Mouse (Mus musculus): ENCODE measurements at regions not wholly inside any gene's neighbourhood (a gene's known extent, or its start where the extent isn't known, plus 50 kb on each side); places are given as distances from the start of the nearest gene placed in this dataset.

- ATAC-seq (replicated peaks; ENCODE audit: low read depth, poor library complexity, severe bottlenecking), result no peak
Observed at GRCm38 (mm10) chr8:115432396-115433040, 275.1 kb downstream of the Maf start.

GRCm38 (mm10) chr8:115430793-115431192 lies 276.8 kb downstream of the Maf start:
- no peak for ATAC-seq (replicated peaks; ENCODE audit: low read depth, poor library complexity, severe bottlenecking)

- ATAC-seq (replicated peaks; ENCODE audit: low read depth, poor library complexity, severe bottlenecking), result peak; percentile 31; the same call in 1 of the 2 replicates
Observed at GRCm38 (mm10) chr8:115429291-115429883, 278.2 kb downstream of the Maf start.

- ATAC-seq (replicated peaks; ENCODE audit: low read depth, poor library complexity, severe bottlenecking), result no peak
Observed at GRCm38 (mm10) chr8:115428528-115429290, 278.9 kb downstream of the Maf start.

GRCm38 (mm10) chr8:115428022-115428421 lies 279.6 kb downstream of the Maf start:
- ATAC-seq (replicated peaks; ENCODE audit: low read depth, poor library complexity, severe bottlenecking), result no peak; the same call in 1 of the 2 replicates

GRCm38 (mm10) chr8:115427490-115427889 lies 280.1 kb downstream of the Maf start:
- peak; percentile 33 for ATAC-seq (replicated peaks; ENCODE audit: low read depth, poor library complexity, severe bottlenecking)

- ATAC-seq (replicated peaks; ENCODE audit: low read depth, poor library complexity, severe bottlenecking), result no peak
Observed at GRCm38 (mm10) chr8:115426543-115426942, 281.1 kb downstream of the Maf start.

- no peak for ATAC-seq (replicated peaks; ENCODE audit: low read depth, poor library complexity, severe bottlenecking)
Observed at GRCm38 (mm10) chr8:115425360-115425759, 282.2 kb downstream of the Maf start.

- ATAC-seq (replicated peaks; ENCODE audit: low read depth, poor library complexity, severe bottlenecking), result peak; percentile 48
Observed at GRCm38 (mm10) chr8:115423682-115424081, 283.9 kb downstream of the Maf start.

GRCm38 (mm10) chr8:115423056-115423455 lies 284.5 kb downstream of the Maf start:
- peak; percentile 72 for ATAC-seq (replicated peaks; ENCODE audit: low read depth, poor library complexity, severe bottlenecking)

- ATAC-seq (replicated peaks; ENCODE audit: low read depth, poor library complexity, severe bottlenecking), result no peak
Observed at GRCm38 (mm10) chr8:115420536-115420935, 287.1 kb downstream of the Maf start.

GRCm38 (mm10) chr8:115420131-115420530 lies 287.5 kb downstream of the Maf start:
- no peak for ATAC-seq (replicated peaks; ENCODE audit: low read depth, poor library complexity, severe bottlenecking)

GRCm38 (mm10) chr8:115418056-115418455 lies 289.5 kb downstream of the Maf start:
- no peak for ATAC-seq (replicated peaks; ENCODE audit: low read depth, poor library complexity, severe bottlenecking)

GRCm38 (mm10) chr8:115414061-115414473 lies 293.5 kb downstream of the Maf start:
- peak; percentile 95 for ATAC-seq (replicated peaks; ENCODE audit: low read depth, poor library complexity, severe bottlenecking)

- no peak for ATAC-seq (replicated peaks; ENCODE audit: low read depth, poor library complexity, severe bottlenecking)
Observed at GRCm38 (mm10) chr8:115411756-115412155, 295.8 kb downstream of the Maf start.

- ATAC-seq (replicated peaks; ENCODE audit: low read depth, poor library complexity, severe bottlenecking), result no peak
Observed at GRCm38 (mm10) chr8:115411061-115411460, 296.5 kb downstream of the Maf start.

GRCm38 (mm10) chr8:115410191-115410590 lies 297.4 kb downstream of the Maf start:
- no peak for ATAC-seq (replicated peaks; ENCODE audit: low read depth, poor library complexity, severe bottlenecking)

GRCm38 (mm10) chr8:115407535-115407934 lies 300.1 kb downstream of the Maf start:
- peak; percentile 78 for ATAC-seq (replicated peaks; ENCODE audit: low read depth, poor library complexity, severe bottlenecking)

GRCm38 (mm10) chr8:115403601-115404000 lies 304.0 kb downstream of the Maf start:
- no peak for ATAC-seq (replicated peaks; ENCODE audit: low read depth, poor library complexity, severe bottlenecking)

GRCm38 (mm10) chr8:115402471-115403197 lies 305.0 kb downstream of the Maf start:
- ATAC-seq (replicated peaks; ENCODE audit: low read depth, poor library complexity, severe bottlenecking), result 0 out of 2 replicates have a peak, but pooled peaks have one; percentile 38

Data from common myeloid progenitor, adult 5-6 weeks (primary cell).